Mouse (Mus musculus) brain, embryonic 14.5 days (tissue): ENCODE data around the gene Togaram1.

Source experiments
- CTCF ChIP-seq: fragments of 200-500 bp; IDR thresholded peaks from 2 replicates; pipeline ENCODE4 v1.5.1; 2012; ENCODE audit warnings: inconsistent platforms, mild to moderate bottlenecking, moderate library complexity, borderline replicate concordance; ENCODE audit not compliant: insufficient read depth, insufficient read length; ENCODE audit errors: extremely low read depth
- POLR2A ChIP-seq: fragments of 200-500 bp; IDR thresholded peaks from 2 replicates; pipeline ENCODE4 v1.6.1; 2012; ENCODE audit warnings: mild to moderate bottlenecking, inconsistent platforms, borderline replicate concordance; ENCODE audit not compliant: poor library complexity, insufficient read depth, insufficient read length, severe bottlenecking; ENCODE audit errors: extremely low read depth

- TF ChIP-seq CTCF (no peak), POLR2A (no peak)
Measured at GRCm38 (mm10) chr12:64964560-64964959, 1.0 kb upstream of the Togaram1 start.
